Comparison of ENCODE assay signal across 9 mouse cellular contexts in the genomic region with DNA sequence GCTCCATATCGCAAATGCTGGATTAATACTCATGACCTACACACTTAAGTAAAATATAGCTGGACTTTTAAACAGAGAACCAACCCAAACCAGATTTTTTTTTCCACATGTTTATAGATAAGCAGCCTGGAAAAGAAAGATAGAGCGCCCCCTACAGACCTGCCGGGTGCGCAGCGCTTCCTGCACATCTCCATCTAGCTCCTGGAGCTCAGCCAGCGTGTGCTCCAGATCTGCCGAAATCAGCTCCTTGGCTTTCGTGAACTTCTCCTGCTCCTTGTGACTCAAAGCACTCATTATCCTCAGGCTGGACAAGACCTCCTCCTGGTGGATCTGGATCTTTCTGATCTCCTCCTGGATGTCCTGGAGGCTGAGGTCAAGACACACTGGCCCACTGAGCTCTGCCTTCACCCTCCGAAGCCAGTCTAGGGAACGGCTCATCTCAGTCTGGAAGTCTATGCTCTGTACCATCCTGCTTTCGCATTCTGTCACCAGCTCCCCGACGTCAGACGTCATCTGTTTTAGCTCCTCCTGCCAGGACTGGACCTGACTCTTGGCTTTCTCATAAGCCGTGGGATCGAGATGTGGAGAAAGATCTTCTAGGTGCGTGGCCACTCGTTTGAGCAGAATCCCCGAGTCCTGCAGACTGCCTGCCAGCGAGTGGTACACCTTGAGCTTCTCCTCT.
DNase-seq lines count a peak whose midpoint lies in the region; ATAC-seq and TF ChIP-seq lines count a peak whose summit lies in the region.
"Had no signal": no experiment of that assay in that cellular context is flagged by ENCODE, and none has a peak within 500 bp of the region (broad histone marks: within the 10 kb centered on the region; RNA-seq: fewer than 3 reads in every experiment).

No protein-coding gene starts in this region.

- peak; percentile 81 for ATAC-seq in megakaryocyte progenitor cell, adult 5-6 weeks (replicated peaks; ENCODE audit: poor library complexity)

- intact Hi-C loops in left cerebral cortex, adult 2 months (cut with DNase I): no loop called here
- intact Hi-C loops in left cerebral cortex, postnatal 25 days (cut with DNase I): no loop called here

- peak in 1 of 2 experiments; percentile 41 for DNase-seq in left cerebral cortex, adult 2 months (ENCODE audit: extremely low spot score in 1 of 2, low spot score in 2 of 2)
- no peak for DNase-seq in left cerebral cortex, postnatal 25 days (ENCODE audit: low spot score in 2 of 2)
- DNase-seq in ZHBTc4 (ENCODE audit: low read depth, low spot score): peak; percentile 31
- peak; percentile 58 to 66 for DNase-seq in cerebellum, postnatal 36 days
- no peak for DNase-seq in c-Kit-positive CD71-positive TER-119-positive erythroid progenitor cells, embryonic 14.5 days (ENCODE audit: low spot score)
- no peak for DNase-seq in urinary bladder, postnatal 25 days (ENCODE audit: low spot score)

- no peak overlapping the region for H3K4me3 ChIP-seq in left cerebral cortex, adult 2 months
- H3K4me3 ChIP-seq: embryonic facial prominence, embryonic 13.5 days; myocyte had no signal

- H3K27ac ChIP-seq in left cerebral cortex, adult 2 months: no peak overlapping the region
- H3K27ac ChIP-seq: embryonic facial prominence, embryonic 13.5 days had no signal

- peak; percentile 68 for TF ChIP-seq CTCF in left cerebral cortex, adult 2 months (IDR thresholded peaks at IDR 0.05)

Comparison
In these comparisons a context has a peak if more than half of its experiments do, and no peak if none do; other contexts are left out.
1. DNase-seq: peak in ZHBTc4 (single experiment) and cerebellum, postnatal 36 days (2 of 2); none in left cerebral cortex, postnatal 25 days (0 of 2), c-Kit-positive CD71-positive TER-119-positive erythroid progenitor cells, embryonic 14.5 days (single experiment) and urinary bladder, postnatal 25 days (single experiment).